Mouse (Mus musculus) induced T-regulatory cell, adult 2 months (primary cell): ENCODE results near the gene Gm45261.

Source experiments
- DNase-seq: peaks from one replicate; pipeline ENCODE4 v3.0.0-alpha.2; 2012; ENCODE audit warnings: low read depth

Gm45261 gene

GRCm38 (mm10) chr1:80461348-80461747, at the start of gene Gm45261:
TSS of gene Gm45261 (minus strand) at chr1:80461448.
- no peak for DNase-seq

GRCm38 (mm10) chr1:80504757-80505156, 43.5 kb upstream of the Gm45261 start:
- peak; percentile 56 for DNase-seq

- no peak for DNase-seq
These were observed 42.8 kb upstream of the Gm45261 start for GRCm38 (mm10) chr1:80504081-80504480.

GRCm38 (mm10) chr1:80502456-80503165, 41.4 kb upstream of the Gm45261 start:
- DNase-seq = no peak

DNA sequence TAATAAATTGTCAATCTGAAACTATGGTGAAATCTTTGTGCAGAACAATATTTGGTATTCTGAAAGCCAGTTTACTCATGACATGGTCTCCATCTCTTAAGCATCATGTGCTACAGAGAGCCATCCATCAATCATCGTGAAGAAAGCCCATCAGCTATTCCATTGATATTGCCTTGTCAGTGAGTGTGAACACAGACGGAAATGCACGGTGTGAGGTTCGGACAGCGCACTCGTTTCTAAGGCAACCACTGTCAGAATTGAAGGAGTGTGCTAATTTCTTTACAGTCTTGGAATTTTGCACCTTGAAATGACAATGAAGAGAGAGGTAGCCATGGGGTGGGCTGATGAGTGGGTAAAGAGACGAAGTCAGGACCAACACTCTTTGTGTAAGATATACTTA, 38.0 kb upstream of the Gm45261 start:
- DNase-seq = no peak

- peak; percentile 48 for DNase-seq
These were observed 35.1 kb upstream of the Gm45261 start for GRCm38 (mm10) chr1:80496360-80496759.

GRCm38 (mm10) chr1:80483419-80483818, 22.2 kb upstream of the Gm45261 start:
- no peak for DNase-seq

- DNase-seq = no peak
These were observed 13.7 kb upstream of the Gm45261 start for GRCm38 (mm10) chr1:80474942-80475341.

DNA sequence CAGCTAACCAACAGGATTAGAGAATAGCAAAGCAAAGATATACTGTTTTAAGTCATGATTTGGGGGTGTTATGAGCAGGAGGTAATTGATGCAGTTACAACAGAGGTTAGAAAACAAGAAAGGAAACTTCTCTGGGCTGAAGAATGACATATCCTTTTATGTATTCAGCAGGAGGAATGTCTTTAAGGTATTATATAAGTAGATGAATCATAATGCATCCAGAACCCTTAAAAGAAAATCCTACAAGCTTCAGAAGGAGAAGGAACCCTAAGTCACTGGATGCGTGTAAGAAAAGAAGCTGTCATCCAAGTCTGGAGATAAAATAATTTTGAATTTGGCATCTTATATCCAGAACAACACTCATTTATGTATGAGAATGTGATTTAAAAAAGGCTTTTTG, 11.1 kb upstream of the Gm45261 start:
- no peak for DNase-seq

- DNase-seq = no peak
These were observed 1.3 kb downstream of the Gm45261 start for GRCm38 (mm10) chr1:80459923-80460322.

DNA sequence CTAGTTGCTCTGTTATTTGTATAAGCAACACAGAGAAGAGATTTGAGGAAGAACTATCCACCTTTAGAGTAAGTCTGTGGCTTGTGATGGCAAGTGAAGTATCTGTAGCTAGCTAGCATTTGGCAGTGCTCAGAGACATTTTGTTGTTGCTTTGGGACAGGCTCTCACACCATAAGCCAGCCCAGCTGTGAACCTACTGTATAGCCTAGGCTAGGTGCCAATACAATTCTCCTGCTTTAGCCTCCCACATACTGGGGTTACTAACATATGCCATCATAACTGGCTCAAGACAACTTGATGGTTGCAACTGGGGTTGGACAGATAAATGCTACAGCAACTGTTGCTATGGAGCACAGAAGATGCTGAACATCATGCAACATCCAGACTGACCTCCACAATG, 1.8 kb downstream of the Gm45261 start:
- DNase-seq = no peak

DNA sequence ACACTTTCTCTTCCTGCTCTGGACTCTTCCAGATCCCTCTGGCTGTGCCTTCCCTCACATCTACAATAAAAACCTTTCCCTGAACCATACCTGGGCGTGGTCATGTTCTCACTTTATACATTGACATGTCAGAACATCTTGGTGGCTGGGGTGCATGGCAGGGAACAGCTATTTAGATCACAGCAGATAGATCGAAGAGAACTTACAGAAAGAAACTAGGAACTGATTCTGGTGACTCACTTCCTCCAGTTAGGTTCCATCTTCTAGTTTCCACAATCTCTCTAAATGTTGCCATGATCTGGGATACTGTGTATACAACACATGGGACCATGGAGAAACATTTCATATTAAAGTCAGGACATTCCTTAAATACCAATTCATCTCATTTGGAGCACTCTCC, 7.3 kb downstream of the Gm45261 start:
- no peak for DNase-seq

DNA sequence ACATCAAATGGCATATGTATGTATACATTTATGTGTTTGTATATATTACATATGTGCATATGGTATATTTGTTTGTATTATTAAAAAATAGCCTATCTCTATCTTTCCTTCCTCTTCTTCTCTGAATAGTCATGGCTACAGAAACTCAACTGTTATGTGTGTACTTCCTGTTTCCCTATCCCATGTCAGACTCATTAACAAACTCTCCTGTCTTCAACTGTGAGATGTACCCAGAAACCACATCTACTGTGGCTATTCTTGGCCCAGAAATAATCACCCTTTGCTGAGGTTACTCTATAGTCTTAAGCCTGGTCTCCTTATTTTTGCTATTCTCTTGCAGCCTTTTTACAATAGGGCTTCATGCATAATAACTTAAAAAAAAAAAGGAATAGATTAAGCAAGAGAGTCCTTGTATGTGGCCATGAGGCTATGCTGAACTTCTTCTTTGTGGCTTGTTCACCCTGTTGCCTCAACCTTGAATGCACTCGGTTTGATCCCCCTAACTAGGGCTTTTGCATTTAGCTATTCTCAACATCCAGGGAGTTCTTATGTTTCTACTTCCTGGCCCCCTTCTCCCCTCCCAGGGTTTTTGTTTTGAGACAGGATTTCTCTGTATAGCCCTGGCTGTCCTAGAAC, 9.2 kb downstream of the Gm45261 start:
- DNase-seq = no peak

DNA sequence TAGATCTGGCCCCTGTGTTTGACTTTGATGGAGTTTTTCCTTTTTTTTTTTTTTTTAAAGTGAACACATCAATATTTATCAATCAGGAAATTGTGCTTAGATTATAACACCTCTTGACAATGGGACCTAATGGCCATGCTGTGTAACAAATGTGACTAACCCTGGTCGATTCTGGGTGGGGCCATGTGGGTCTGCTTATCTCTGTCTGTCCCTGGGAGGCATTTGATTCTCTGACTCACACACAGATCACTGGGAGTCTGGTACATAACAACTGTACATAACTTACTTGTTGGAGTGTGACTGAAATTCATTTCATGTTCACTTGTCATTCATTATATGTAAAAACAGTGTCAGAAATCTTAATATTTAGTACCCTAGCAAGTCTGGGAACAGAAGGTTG, 13.7 kb downstream of the Gm45261 start:
- DNase-seq = no peak

- DNase-seq = peak; percentile 70
These were observed 20.3 kb downstream of the Gm45261 start for GRCm38 (mm10) chr1:80440911-80441310.

GRCm38 (mm10) chr1:80438506-80438905, 22.7 kb downstream of the Gm45261 start:
- DNase-seq = no peak

DNA sequence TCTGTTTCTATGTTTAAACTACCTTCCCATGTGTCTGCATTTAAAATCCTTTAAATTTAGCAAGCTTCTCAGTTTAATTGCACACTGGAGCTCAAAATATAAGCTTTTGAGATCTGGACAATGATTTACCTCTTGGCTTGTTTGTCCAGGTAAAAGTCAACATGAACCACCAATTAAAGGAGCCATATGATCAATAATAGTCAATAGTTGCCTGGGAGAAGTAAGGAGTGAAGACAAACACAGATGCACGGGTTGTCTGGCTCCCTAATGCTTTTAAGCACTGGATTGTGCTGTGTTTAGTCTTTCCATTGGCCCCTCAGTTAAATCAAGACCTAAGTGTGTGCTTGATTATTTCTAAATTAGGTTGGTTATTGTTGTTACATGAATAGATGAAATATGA, 33.3 kb downstream of the Gm45261 start:
- no peak for DNase-seq

GRCm38 (mm10) chr1:80427425-80427824, 33.8 kb downstream of the Gm45261 start:
- no peak for DNase-seq

DNA sequence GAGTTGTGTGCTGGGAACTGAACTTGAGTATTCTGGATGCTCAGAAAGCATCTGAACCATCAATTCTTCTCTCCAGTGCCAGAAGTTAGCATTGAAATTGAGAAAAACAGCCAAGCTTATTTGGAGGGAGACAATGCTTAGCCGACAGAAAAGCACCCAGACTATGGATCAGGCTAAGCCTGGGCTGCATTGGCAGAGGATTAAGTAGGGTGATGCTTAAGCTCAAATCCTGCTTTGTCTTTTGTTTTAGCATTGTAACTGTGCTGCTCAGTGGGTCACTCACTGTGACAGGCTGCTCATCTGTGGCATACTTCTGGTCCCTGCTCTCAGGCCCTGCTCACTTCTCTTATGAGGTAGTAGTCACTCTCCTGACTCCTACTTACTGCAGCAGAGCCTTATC, 36.6 kb downstream of the Gm45261 start:
- no peak for DNase-seq

DNA sequence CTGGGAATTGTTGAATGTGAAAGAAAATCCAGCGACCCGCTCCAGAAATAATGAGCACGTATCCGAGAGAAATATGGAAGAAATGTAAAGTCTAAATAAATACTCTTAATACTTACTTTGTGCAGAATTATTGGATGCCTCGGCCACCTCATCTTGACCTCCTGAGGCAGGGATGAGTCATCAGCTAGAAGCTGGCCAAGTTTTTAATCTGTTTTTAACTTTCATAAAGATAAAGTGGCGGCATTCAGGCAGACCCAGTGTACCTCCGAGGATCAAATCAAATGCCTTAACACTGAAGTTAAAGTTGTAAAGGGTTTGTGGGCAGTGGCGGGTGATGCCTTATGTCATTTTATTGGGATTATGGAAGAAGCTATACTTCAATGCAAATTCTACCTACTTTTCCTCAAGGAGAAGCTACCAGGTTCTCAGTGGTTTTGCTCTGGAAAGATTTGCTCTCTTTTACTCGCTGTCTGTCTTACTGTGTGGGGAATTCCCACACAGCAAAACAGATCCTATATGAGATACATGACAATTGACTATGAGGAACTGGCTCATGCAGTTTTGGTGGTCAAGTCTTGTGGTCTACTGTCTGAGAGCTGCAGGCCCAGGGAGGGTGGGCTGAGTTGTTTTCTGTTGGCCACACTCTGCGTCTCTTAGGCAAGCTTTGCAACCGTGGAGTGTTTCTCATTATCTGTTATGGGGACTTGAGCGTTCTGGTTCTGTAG, 42.8 kb downstream of the Gm45261 start:
- peak; percentile 70 for DNase-seq

DNA sequence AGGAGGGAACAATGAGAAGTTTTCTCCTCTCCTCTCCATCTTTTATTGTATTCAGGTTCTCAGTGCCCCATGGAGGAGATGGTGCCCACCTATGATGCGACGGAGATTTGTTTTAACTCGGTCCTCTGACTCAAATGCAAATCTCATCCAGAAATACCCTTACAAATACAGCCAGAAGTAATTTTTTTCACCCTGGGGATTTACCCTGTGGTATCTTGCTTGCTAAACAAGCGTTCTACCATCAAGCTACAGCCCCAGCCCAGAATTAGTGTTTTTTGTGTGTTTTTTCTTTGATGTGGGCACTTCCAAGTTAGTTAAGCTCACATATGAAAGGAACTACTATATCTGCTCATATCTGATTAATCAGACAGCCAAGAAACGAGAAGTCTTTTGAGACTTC, 44.9 kb downstream of the Gm45261 start:
- DNase-seq = peak; percentile 65

DNA sequence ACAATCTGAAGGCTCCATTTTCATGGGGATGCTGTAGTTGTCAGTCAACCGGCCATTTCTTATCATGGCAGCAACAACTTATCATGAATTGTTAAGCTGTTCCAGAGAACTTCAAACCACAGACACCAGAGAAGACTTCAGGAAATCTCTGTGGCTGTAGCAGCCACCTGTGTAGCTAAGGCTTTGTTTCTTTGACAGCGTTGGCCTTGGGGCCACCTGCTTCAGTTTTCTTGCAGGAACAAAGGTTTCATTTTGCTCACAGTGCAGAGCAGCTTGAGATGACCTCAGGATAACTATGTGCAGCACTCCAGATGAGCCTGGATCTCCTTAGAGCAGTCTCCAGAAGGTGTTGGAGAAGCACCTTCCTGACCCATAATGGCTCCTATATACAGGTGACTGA, 48.7 kb downstream of the Gm45261 start:
- DNase-seq = peak; percentile 29
